Mouse (Mus musculus): ENCODE measurements around the gene Dlx2.

GRCm38 (mm10) chr2:71545882-71546639 lies 493 bp downstream of the Dlx2 start:
- TF ChIP-seq CTCF (IDR thresholded peaks at IDR 0.05; ENCODE audit: insufficient read depth, low read length): no peak
- TF ChIP-seq POLR2A (IDR thresholded peaks at IDR 0.05; ENCODE audit: borderline replicate concordance, extremely low read depth, low read depth, low read length): no peak

Data from lung, adult 2 months (tissue).